Mouse (Mus musculus) frontal cortex, postnatal 10 days (tissue): Measurements from ENCODE around the gene Sebox.
"Not testable (repeated sequence)": the region's sequence is repeated elsewhere in the genome, so short reads cannot be mapped to it uniquely, and the experiment has no call there.

ENCODE experiments used
- DNase-seq, 2 experiments: peaks; one replicate each; pipeline ENCODE4 v3.0.0; 2022; ENCODE audit warnings: low spot score in 2 of 2, mixed read lengths in 1 of 2

Sebox gene

GRCm38 (mm10) chr11:78497544-78498522 is 5.4 kb upstream of the Sebox start, which contains the start of gene Sarm1:
Gene Sarm1, minus strand, starts transcription at chr11:78497754.
- DNase-seq, result peak; percentile 93 to 95

DNA sequence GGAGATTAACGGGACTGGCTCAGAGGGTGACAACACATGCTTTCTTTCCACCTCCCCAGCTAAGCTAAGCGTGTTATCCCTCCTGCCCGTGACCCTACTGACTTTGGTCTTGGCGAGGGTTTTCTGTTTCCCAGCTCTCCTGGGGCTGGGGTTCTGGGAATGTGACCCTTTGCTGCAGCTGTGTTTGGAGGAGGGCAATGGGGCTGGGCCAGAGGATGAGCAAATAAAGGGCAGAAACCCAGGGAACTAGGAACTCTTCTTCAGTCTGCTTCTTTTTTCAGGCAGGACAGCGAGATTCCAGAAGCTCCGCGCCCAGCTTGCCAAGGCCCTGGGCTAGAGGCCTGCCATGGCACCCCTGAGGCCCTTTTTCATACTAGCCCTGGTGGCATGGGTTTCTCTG is 4.2 kb upstream of the Sebox start, which contains the start of gene Vtn:
Vtn (plus strand) TSS at position 88 of the 400 bp plus-strand sequence.
- DNase-seq, result no peak

- no peak for DNase-seq
Measured at GRCm38 (mm10) chr11:78499543-78499942, 3.7 kb upstream of the Sebox start.

GRCm38 (mm10) chr11:78500623-78501202 is 2.5 kb upstream of the Sebox start:
- no peak for DNase-seq

- no peak for DNase-seq
Measured at GRCm38 (mm10) chr11:78501529-78501928, 1.7 kb upstream of the Sebox start.

DNA sequence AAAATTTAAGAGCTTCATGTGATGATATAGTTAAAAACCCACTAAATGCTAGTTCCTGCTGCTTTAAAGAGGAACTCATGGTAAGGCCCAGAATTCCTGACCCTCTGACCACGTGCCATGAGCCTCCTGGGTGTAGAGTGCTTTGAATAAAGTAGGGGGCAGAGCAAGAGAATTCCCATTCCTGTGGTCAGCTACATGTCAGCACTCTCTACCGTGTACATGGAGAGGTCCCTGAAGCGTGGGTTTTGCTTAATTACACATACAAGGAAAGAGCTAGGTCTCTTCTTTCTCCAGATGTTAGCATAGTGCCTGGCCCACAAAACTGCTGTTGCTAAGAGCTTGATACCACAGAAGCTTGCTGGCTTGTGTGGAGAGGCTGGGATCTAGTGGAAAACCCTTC is 2.2 kb downstream of the Sebox start:
- DNase-seq, result no peak

DNA sequence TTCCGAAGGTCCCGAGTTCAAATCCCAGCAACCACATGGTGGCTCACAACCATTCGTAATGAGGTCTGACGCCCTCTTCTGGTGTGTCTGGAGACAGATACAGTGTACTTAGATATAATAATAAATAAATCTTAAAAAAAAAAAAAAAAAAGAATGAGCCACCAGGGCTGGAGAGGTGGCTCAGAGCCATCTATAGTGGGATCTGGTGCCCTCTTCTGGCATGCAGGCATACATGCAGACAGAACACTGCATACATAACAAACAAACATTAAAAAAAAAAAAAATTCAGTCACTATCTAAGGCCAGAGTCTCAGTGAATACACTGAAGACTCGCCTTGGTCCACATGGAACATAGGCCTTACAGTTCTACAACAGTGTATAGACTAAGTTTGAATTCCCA is 5.9 kb downstream of the Sebox start:
- no peak for DNase-seq

GRCm38 (mm10) chr11:78512025-78512957 is 9.0 kb downstream of the Sebox start, which contains the start of the genes Tmem199 and Poldip2:
Gene Tmem199, minus strand, starts transcription at chr11:78512172.
Gene Poldip2, plus strand, starts transcription at chr11:78512193.
- DNase-seq, result peak; percentile 86 to 87

- no peak for DNase-seq
Measured at GRCm38 (mm10) chr11:78513106-78513790, 10.0 kb downstream of the Sebox start.

DNA sequence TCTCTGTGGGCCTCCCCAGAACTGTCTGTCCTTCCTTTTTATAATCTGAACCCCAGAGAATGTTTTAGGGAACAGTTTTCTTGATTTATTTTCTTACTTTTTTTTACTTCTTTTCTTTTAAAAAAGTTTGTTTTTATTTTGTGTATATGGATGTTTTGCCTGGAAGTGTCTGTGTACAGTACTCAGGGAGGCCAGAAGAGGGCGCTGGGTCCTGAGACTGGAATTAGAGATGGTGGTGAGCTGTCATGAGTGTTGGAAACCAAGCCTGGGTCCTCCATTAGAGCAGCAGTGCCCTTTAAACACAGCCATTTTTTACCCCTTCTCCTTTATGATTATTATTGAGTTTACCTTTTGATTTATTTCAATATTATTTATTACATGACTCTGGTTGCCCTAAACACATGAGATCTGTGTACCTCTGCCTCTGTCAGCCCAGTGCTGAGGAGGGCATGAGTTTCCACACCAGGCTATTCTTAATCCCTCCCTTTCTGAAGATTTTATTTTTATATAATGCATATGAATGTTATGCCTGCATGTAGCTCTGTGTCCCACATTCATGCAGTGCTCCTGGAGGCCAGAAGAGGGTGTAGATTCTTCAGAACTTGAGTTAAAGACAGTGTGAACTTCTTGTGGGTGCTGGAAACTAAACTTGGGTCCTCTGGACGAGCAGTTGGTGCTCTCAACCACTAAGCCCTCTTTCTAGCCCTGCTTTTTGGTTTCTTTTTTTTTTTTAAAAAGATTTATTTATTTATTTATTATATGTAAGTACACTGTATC is 12.5 kb downstream of the Sebox start:
- no peak for DNase-seq

DNA sequence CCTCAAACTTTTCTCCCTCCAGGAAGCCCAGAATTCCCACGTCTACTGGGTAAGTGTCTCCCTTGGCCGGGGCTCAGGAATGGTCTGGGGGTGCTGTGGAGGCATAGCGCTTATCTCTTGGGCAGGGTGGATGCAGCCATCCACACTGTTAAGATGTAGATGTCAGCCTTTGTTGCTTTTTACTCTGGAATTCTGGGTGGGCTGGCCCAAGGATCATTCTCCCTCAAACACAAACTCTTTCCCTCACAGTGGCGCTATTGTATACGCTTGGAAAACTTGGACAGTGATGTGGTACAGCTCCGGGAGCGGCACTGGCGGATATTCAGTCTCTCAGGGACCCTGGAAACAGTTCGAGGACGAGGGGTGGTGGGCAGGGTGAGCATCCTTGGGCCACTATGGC is 15.7 kb downstream of the Sebox start:
- no peak for DNase-seq

GRCm38 (mm10) chr11:78521880-78522279 is 18.6 kb downstream of the Sebox start:
- DNase-seq, result no peak

DNA sequence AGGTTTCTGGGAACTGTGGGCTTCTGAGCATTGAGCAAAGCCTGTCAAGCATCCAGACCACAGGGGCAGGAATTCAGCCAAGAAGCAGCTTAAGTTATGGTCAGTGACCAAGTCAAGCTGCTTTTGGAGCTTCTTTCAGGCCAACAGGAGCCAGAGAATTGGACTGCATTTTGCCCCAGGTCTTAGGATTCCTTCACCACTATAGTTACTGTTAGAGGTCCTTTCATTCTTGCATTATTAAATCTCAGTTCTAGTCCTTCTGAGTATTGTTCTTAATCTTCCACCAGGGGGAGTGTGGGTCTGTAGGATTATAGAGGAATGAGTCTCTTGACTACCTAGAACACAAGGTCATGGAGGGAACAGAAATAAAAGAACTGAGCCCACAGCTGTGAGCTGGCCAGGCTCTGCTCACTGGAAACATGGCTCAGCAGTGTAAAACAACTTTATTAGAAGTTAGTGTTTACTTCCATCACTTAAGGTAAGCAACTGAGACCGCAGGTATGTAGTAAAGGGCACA is 19.3 kb downstream of the Sebox start:
- no peak for DNase-seq

- DNase-seq, result no peak
Measured at GRCm38 (mm10) chr11:78523241-78523955, 20.2 kb downstream of the Sebox start.

DNA sequence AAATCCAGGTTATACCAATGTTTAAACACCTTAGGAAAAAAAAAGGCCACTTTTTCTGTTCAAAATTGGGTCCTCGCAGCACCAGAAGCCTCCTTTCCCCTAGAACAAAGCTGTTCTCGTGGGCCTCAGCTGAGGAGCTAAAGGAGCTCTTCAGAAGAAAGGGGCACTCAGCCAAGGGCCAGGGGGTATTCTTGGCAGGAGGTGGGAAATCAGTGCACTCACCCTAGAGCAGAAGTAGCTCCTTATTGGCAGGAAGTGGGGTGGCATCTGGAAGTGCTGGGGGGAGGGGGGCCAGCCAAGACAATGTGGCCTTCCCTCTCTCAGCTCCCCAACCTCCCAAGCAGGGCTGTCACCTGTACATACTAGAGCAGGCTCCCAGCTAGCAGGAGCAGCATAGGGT is 21.6 kb downstream of the Sebox start:
- DNase-seq, result no peak

GRCm38 (mm10) chr11:78528714-78529113 is 25.5 kb downstream of the Sebox start:
- no peak for DNase-seq

GRCm38 (mm10) chr11:78530001-78530400 is 26.8 kb downstream of the Sebox start:
- no peak for DNase-seq

GRCm38 (mm10) chr11:78531046-78531445 is 27.8 kb downstream of the Sebox start:
- DNase-seq, result no peak

- DNase-seq, result not testable (repeated sequence)
Measured at GRCm38 (mm10) chr11:78531515-78531914, 28.3 kb downstream of the Sebox start.
